Mouse (Mus musculus) heart, adult 10 weeks (tissue): ENCODE measurements around the gene Spx. TPM values are rescaled to one million over a fixed set of nuclear protein-coding genes. Genes with fewer than 3 reads are reported as not detected.

Experiments used
- polyA plus RNA-seq: library from polyadenylated mRNA; stranded (reverse); fragments of 350-450 nt; fragmentation: Illumina TruSeq; extraction: RNeasy Lipid Tissue Mini Kit (QIAGEN cat#74804); gene quantifications from one replicate; pipeline ENCODE4 v1.2.3, GENCODE M21; 2014; ENCODE audit warnings: low read depth, low replicate concordance

The Spx gene
- not detected for polyA plus RNA-seq

GRCm38 (mm10) chr6:142412906-142413491 is at the start of gene Spx:
Spx (plus strand) TSS chr6:142413441.

GRCm38 (mm10) chr6:142387011-142387754 is 26.1 kb upstream of the Spx start, which contains the start of the genes Recql and Golt1b:
Recql (minus strand) TSS chr6:142387087.
Golt1b (plus strand) TSS chr6:142387221.

Other genes with a start within 250 kb of the Spx start
- gene Slco1a6, start 204.9 kb upstream of the Spx start, polyA plus RNA-seq, result not detected
- gene Iapp, start 115.0 kb upstream of the Spx start, polyA plus RNA-seq, result not detected
- gene Slco1a5, start 90.5 kb upstream of the Spx start, polyA plus RNA-seq, result not detected
- gene Pyroxd1, start 67.8 kb upstream of the Spx start, polyA plus RNA-seq, result 10.7 TPM
- 8.8 TPM for gene Recql, start 26.4 kb upstream of the Spx start, polyA plus RNA-seq
- gene Golt1b, start 26.2 kb upstream of the Spx start, polyA plus RNA-seq, result 14.0 TPM
- gene Gys2, start 59.7 kb downstream of the Spx start, polyA plus RNA-seq, result 0.16 TPM
- gene Ldhb, start 94.5 kb downstream of the Spx start, polyA plus RNA-seq, result 2,854 TPM
- 30.0 TPM for gene Kcnj8, start 158.2 kb downstream of the Spx start, polyA plus RNA-seq